Mouse (Mus musculus) neural tube, embryonic 11.5 days (tissue): ENCODE results near the gene Arl5c. TPM values are rescaled to one million over a fixed set of nuclear protein-coding genes. Genes with fewer than 3 reads are reported as not detected.

Experiments used
- ATAC-seq: fragments of 200-750 bp; cut with Nextera tagmentation; 2 replicates; pipeline ENCODE4 v1.8.0; 2017; ENCODE audit warnings: moderate number of reproducible peaks, mild to moderate bottlenecking, moderate TSS enrichment, moderate library complexity; ENCODE audit not compliant: insufficient read depth, low FRiP score, low TSS enrichment
- DNase-seq: peaks from one replicate; pipeline ENCODE4 v3.0.0-alpha.2; 2015; ENCODE audit warnings: low spot score
- H3K27ac ChIP-seq: fragments of 300-500 bp; sonication (generic); 2 replicates; pipeline ENCODE4 v1.5.1; 2014; ENCODE audit warnings: low read depth, mild to moderate bottlenecking, low read length
- H3K27me3 ChIP-seq: fragments of 300-500 bp; sonication (generic); 2 replicates; pipeline ENCODE4 v1.6.1; 2014; ENCODE audit warnings: mild to moderate bottlenecking, low read length, mixed read lengths; ENCODE audit not compliant: control insufficient read depth, insufficient read depth
- H3K36me3 ChIP-seq: fragments of 300-500 bp; sonication (generic); 2 replicates; pipeline ENCODE4 v1.6.1; 2014; ENCODE audit warnings: mild to moderate bottlenecking, low read length, moderate library complexity, mixed read lengths; ENCODE audit not compliant: control insufficient read depth, insufficient read depth
- H3K4me1 ChIP-seq: fragments of 300-500 bp; sonication (generic); 2 replicates; pipeline ENCODE4 v1.6.1; 2014; ENCODE audit warnings: low read length, mixed read lengths; ENCODE audit not compliant: control insufficient read depth, insufficient read depth
- H3K4me2 ChIP-seq: fragments of 300-500 bp; sonication (generic); 2 replicates; pipeline ENCODE4 v1.6.1; 2014; ENCODE audit warnings: low read depth, mild to moderate bottlenecking, moderate library complexity
- H3K4me3 ChIP-seq: fragments of 300-500 bp; sonication (generic); 2 replicates; pipeline ENCODE4 v1.5.1; 2014; ENCODE audit warnings: low read depth, low read length
- H3K9ac ChIP-seq: fragments of 300-500 bp; sonication (generic); 2 replicates; pipeline ENCODE4 v1.6.1; 2014; ENCODE audit warnings: mild to moderate bottlenecking, low read length
- H3K9me3 ChIP-seq: fragments of 300-500 bp; sonication (generic); 2 replicates; pipeline ENCODE4 v1.6.1; 2016; ENCODE audit warnings: low read length; ENCODE audit not compliant: control insufficient read depth
- WGBS: fragments of 180-500 bp; shearing (Covaris S2); extraction: QIAGEN DNeasy Blood & Tissue Kit; methylation state at CpG from one replicate; pipeline ENCODE4 v1.1.7; 2014; 5-methylcytosine and 5-hydroxymethylcytosine counted together
- polyA plus RNA-seq: library from polyadenylated mRNA; unstranded; fragments of >200 nt; fragmentation: Nextera tagmentation; extraction: Ambion mirVana; gene quantifications from 2 replicates; pipeline ENCODE4 v1.2.1, GENCODE M21; 2014

Arl5c gene
- polyA plus RNA-seq: 10.6 and 14.1 TPM in 2 replicates

GRCm38 (mm10) chr11:97995564-97996288 lies at the start of gene Arl5c:
Arl5c (minus strand) TSS chr11:97996181.
- DNase-seq (peak; percentile 56), ATAC-seq (no peak)
- H3K9ac ChIP-seq: peak within 1 kb of the TSS; percentile 50
- H3K27me3 ChIP-seq: no peaks in the 10 kb centered on the region; the same call in 1 of the 2 replicates
- H3K4me2 ChIP-seq: peak within 1 kb of the TSS; percentile 85
- WGBS: under 1% methylated on average over 26 of the region's 26 CpGs
- no peaks in the 10 kb centered on the region for H3K4me1 ChIP-seq
- no peak within 1 kb of the TSS for H3K27ac ChIP-seq
- no peaks in the 10 kb centered on the region for H3K36me3 ChIP-seq
- H3K9me3 ChIP-seq: no peaks in the 10 kb centered on the region
- peak within 1 kb of the TSS; percentile 38 for H3K4me3 ChIP-seq

GRCm38 (mm10) chr11:98045596-98045995 lies 49.6 kb upstream of the Arl5c start:
- no peak for ATAC-seq
- Histone ChIP-seq H3K4me1 (no peaks in the 10 kb centered on the region), H3K4me2 (no peak overlapping the region), H3K4me3 (no peak overlapping the region), H3K36me3 (no peaks in the 10 kb centered on the region), H3K27me3 (peaks cover 6% of the 10 kb centered on the region), H3K9ac (no peak overlapping the region), H3K27ac (no peak overlapping the region), H3K9me3 (no peaks in the 10 kb centered on the region)
- DNase-seq: no peak
- WGBS: 65% methylated on average over 4 of the region's 4 CpGs

- Histone ChIP-seq H3K9me3 (no peaks in the 10 kb centered on the region), H3K36me3 (no peaks in the 10 kb centered on the region), H3K4me3 (no peak overlapping the region), H3K4me2 (no peak overlapping the region), H3K27ac (no peak overlapping the region), H3K27me3 (no peaks in the 10 kb centered on the region), H3K9ac (no peak overlapping the region), H3K4me1 (no peaks in the 10 kb centered on the region)
- ATAC-seq (no peak), DNase-seq (no peak)
- 77% methylated on average over 5 of the region's 5 CpGs for WGBS
Measured at GRCm38 (mm10) chr11:98044074-98044473, 48.1 kb upstream of the Arl5c start.

GRCm38 (mm10) chr11:98042741-98043140 lies 46.8 kb upstream of the Arl5c start:
- H3K4me1 ChIP-seq: no peaks in the 10 kb centered on the region
- WGBS: 88% methylated on average over 6 of the region's 6 CpGs
- ATAC-seq (no peak), DNase-seq (no peak)
- no peaks in the 10 kb centered on the region for H3K9me3 ChIP-seq
- no peak overlapping the region for H3K27ac ChIP-seq
- H3K4me2 ChIP-seq: no peak overlapping the region
- no peak overlapping the region for H3K4me3 ChIP-seq
- H3K27me3 ChIP-seq: no peaks in the 10 kb centered on the region
- no peak overlapping the region for H3K9ac ChIP-seq
- no peaks in the 10 kb centered on the region for H3K36me3 ChIP-seq

- Histone ChIP-seq H3K4me3 (no peak overlapping the region), H3K4me2 (no peak overlapping the region)
Measured at GRCm38 (mm10) chr11:98040975-98041374, 45.0 kb upstream of the Arl5c start.

GRCm38 (mm10) chr11:98037871-98038270 lies 41.9 kb upstream of the Arl5c start:
- Histone ChIP-seq H3K27me3 (peaks cover 2% of the 10 kb centered on the region; the same call in 1 of the 2 replicates), H3K4me3 (no peak overlapping the region), H3K9ac (no peak overlapping the region), H3K27ac (no peak overlapping the region), H3K36me3 (no peaks in the 10 kb centered on the region), H3K9me3 (no peaks in the 10 kb centered on the region), H3K4me1 (peaks cover 17% of the 10 kb centered on the region), H3K4me2 (no peak overlapping the region)
- WGBS: 60% methylated on average over 14 of the region's 14 CpGs
- ATAC-seq: no peak
- no peak for DNase-seq

More at GRCm38 (mm10) chr11:98040975-98041374, 45.0 kb upstream of the Arl5c start:
- WGBS: 78% methylated on average over 8 of the region's 8 CpGs
- no peaks in the 10 kb centered on the region; the same call in 1 of the 2 replicates for H3K27me3 ChIP-seq
- H3K27ac ChIP-seq: no peak overlapping the region
- ATAC-seq: no peak
- no peak overlapping the region for H3K9ac ChIP-seq
- no peaks in the 10 kb centered on the region for H3K9me3 ChIP-seq
- no peak for DNase-seq
- H3K4me1 ChIP-seq: peaks cover 6% of the 10 kb centered on the region
- H3K36me3 ChIP-seq: no peaks in the 10 kb centered on the region

GRCm38 (mm10) chr11:98035977-98036377 lies 40.0 kb upstream of the Arl5c start:
- peak overlapping the region; percentile 57 for H3K4me2 ChIP-seq
- whole genome bisulfite sequencing: 0% methylated on average over 26 of the region's 27 CpGs
- DNase-seq (peak; percentile 77), ATAC-seq (peak; percentile 58)
- H3K27ac ChIP-seq: peak overlapping the region; percentile 35; the same call in 1 of the 2 replicates
- H3K4me3 ChIP-seq: peak overlapping the region; percentile 23
- H3K36me3 ChIP-seq: no peaks in the 10 kb centered on the region
- peak overlapping the region; percentile 37 for H3K9ac ChIP-seq
- peaks cover 17% of the 10 kb centered on the region for H3K4me1 ChIP-seq
- H3K9me3 ChIP-seq: no peaks in the 10 kb centered on the region
- peaks cover 2% of the 10 kb centered on the region; the same call in 1 of the 2 replicates for H3K27me3 ChIP-seq

GRCm38 (mm10) chr11:98034840-98035239 lies 38.9 kb upstream of the Arl5c start:
- peak; percentile 55 for DNase-seq
- Histone ChIP-seq H3K4me2 (no peak overlapping the region), H3K36me3 (peaks cover 4% of the 10 kb centered on the region), H3K27ac (no peak overlapping the region), H3K9me3 (no peaks in the 10 kb centered on the region), H3K4me3 (no peak overlapping the region), H3K9ac (no peak overlapping the region), H3K27me3 (peaks cover 2% of the 10 kb centered on the region; the same call in 1 of the 2 replicates), H3K4me1 (peaks cover 17% of the 10 kb centered on the region)
- 38% methylated on average over 4 of the region's 4 CpGs for WGBS
- ATAC-seq: peak; percentile 53; the same call in 1 of the 2 replicates

- Histone ChIP-seq H3K27me3 (peaks cover 2% of the 10 kb centered on the region; the same call in 1 of the 2 replicates), H3K36me3 (peaks cover 10% of the 10 kb centered on the region), H3K27ac (no peak overlapping the region), H3K9me3 (no peaks in the 10 kb centered on the region), H3K4me2 (no peak overlapping the region), H3K4me1 (peaks cover 17% of the 10 kb centered on the region), H3K9ac (no peak overlapping the region), H3K4me3 (no peak overlapping the region)
- no peak for DNase-seq
- ATAC-seq: no peak
- WGBS: 88% methylated on average over 5 of the region's 5 CpGs
Measured at GRCm38 (mm10) chr11:98034061-98034460, 38.1 kb upstream of the Arl5c start.
